Mouse (Mus musculus) heart, postnatal 10 days (tissue): ENCODE measurements around the gene Scin. TPM values are rescaled to one million over a fixed set of nuclear protein-coding genes. Genes with fewer than 3 reads are reported as not detected.

Source experiments
- DNase-seq, 2 experiments: peaks; one replicate each; pipeline ENCODE4 v3.0.0; 2021
- intact Hi-C: fragments of 180-260 bp; cut with DNase I; formaldehyde crosslinking; loops from one replicate; pipeline ENCODE4 v1.15.1; 2025
- total RNA-seq, 2 experiments: library from RNA; stranded (reverse); gene quantifications; 2 replicates each; pipeline ENCODE4 v1.2.3; 2021

Scin gene
- total RNA-seq, 2 experiments from 2014 or later: 2.1 to 2.6 TPM

GRCm38 (mm10) chr12:40035506-40035905 lies 98.5 kb downstream of the Scin start:
- no peak for DNase-seq
- intact Hi-C loops: loop anchor here (5.0 kb wide), 2 partner anchors 78 to 293 kb away; no protein-coding TSS in a partner anchor

GRCm38 (mm10) chr12:40029201-40029600 lies 104.8 kb downstream of the Scin start:
- intact Hi-C loops: no loop called here
- DNase-seq: no peak

GRCm38 (mm10) chr12:40027846-40028245 lies 106.2 kb downstream of the Scin start:
- intact Hi-C loops: no loop called here
- DNase-seq: no peak

- intact Hi-C loops: no loop called here
- DNase-seq: no peak
These were observed 106.6 kb downstream of the Scin start for GRCm38 (mm10) chr12:40027444-40027843.

- intact Hi-C loops: no loop called here
- DNase-seq: no peak
These were observed 110.1 kb downstream of the Scin start for GRCm38 (mm10) chr12:40023918-40024317.

- intact Hi-C loops: no loop called here
- DNase-seq: no peak
These were observed 110.9 kb downstream of the Scin start for GRCm38 (mm10) chr12:40023014-40023642.

- no peak for DNase-seq
These were observed 111.7 kb downstream of the Scin start for GRCm38 (mm10) chr12:40022344-40022743.

GRCm38 (mm10) chr12:40017955-40018505 lies 116.0 kb downstream of the Scin start:
- intact Hi-C loops: loop anchor here (1.0 kb wide), 1 partner anchor 18 kb away; no protein-coding TSS in a partner anchor
- DNase-seq: no peak

More at GRCm38 (mm10) chr12:40022344-40022743, 111.7 kb downstream of the Scin start:
- intact Hi-C loops: no loop called here

GRCm38 (mm10) chr12:40016648-40017460 lies 117.2 kb downstream of the Scin start:
- intact Hi-C loops: loop anchor here (1.0 kb wide), 1 partner anchor 19 kb away; no protein-coding TSS in a partner anchor
- peak; percentile 76 for DNase-seq

- intact Hi-C loops: no loop called here
- no peak for DNase-seq
These were observed 118.0 kb downstream of the Scin start for GRCm38 (mm10) chr12:40016068-40016467.

GRCm38 (mm10) chr12:40009866-40010265 lies 124.2 kb downstream of the Scin start:
- intact Hi-C loops: no loop called here

More at GRCm38 (mm10) chr12:40009866-40010265, 124.2 kb downstream of the Scin start:
- DNase-seq: no peak

Other genes with a start within 250 kb of the Scin start
- gene Arl4a, start 96.2 kb downstream of the Scin start, total RNA-seq: 10 to 100 TPM; 24.7 to 36.9 TPM
- 10 to 100 TPM; 23.1 to 35.6 TPM for gene Lsmem1, start 65.3 kb upstream of the Scin start, total RNA-seq
- gene Ifrd1, start 114.3 kb upstream of the Scin start, total RNA-seq: 100 to 1,000 TPM; 110 to 126 TPM